Mouse (Mus musculus) heart, adult 2 months (tissue): ENCODE results near the gene Vps37b. TPM values are rescaled to one million over a fixed set of nuclear protein-coding genes. Genes with fewer than 3 reads are reported as not detected.

ENCODE experiments used
- DNase-seq, 2 experiments: peaks; one replicate each; pipeline ENCODE4 v3.0.0; 2021
- H3K27ac ChIP-seq: fragments of 200-600 bp; 2 replicates; pipeline ENCODE4 v1.8.1; 2022
- H3K27me3 ChIP-seq: fragments of 200-500 bp; 2 replicates; pipeline ENCODE4 v1.6.1; 2012; ENCODE audit warnings: mild to moderate bottlenecking, low read length, inconsistent platforms, mixed read lengths; ENCODE audit not compliant: control insufficient read depth, insufficient read depth
- H3K36me3 ChIP-seq: fragments of 200-500 bp; 2 replicates; pipeline ENCODE4 v1.6.1; 2012; ENCODE audit warnings: low read length, inconsistent platforms; ENCODE audit not compliant: control insufficient read depth, insufficient read depth
- H3K4me1 ChIP-seq: fragments of 200-500 bp; 2 replicates; pipeline ENCODE4 v1.6.1; 2011; ENCODE audit warnings: low read length; ENCODE audit not compliant: control insufficient read depth, insufficient read depth
- H3K4me3 ChIP-seq: fragments of 200-600 bp; 2 replicates; pipeline ENCODE4 v1.8.1; 2022
- H3K79me2 ChIP-seq: fragments of 200-500 bp; replicated peaks from 2 replicates; pipeline ENCODE4 v1.6.1; 2012; ENCODE audit warnings: mild to moderate bottlenecking, inconsistent platforms, low read length, moderate library complexity, mixed read lengths; ENCODE audit not compliant: control insufficient read depth, insufficient read depth
- H3K9ac ChIP-seq: fragments of 200-500 bp; 2 replicates; pipeline ENCODE4 v1.6.1; 2012; ENCODE audit warnings: low read depth, mild to moderate bottlenecking, control low read depth, inconsistent platforms, low read length, mixed read lengths
- CTCF ChIP-seq: fragments of 200-600 bp; IDR thresholded peaks from 2 replicates; pipeline ENCODE4 v1.8.1; 2022; ENCODE audit warnings: antibody characterized with exemption, mild to moderate bottlenecking, moderate library complexity
- EP300 ChIP-seq: fragments of 200-500 bp; IDR thresholded peaks from 2 replicates; pipeline ENCODE4 v1.6.1; 2011; ENCODE audit warnings: low read depth, low read length, control low read depth; ENCODE audit not compliant: insufficient read depth
- POLR2A ChIP-seq: fragments of 200-500 bp; IDR thresholded peaks from 2 replicates; pipeline ENCODE4 v1.6.1; 2011; ENCODE audit warnings: mild to moderate bottlenecking, low read depth, low read length, control low read depth; ENCODE audit not compliant: insufficient read depth
- WGBS: fragments of 180-500 bp; shearing (Covaris S2); methylation state at CpG from one replicate; pipeline ENCODE4 v1.1.7; 2018; 5-methylcytosine and 5-hydroxymethylcytosine counted together
- intact Hi-C: fragments of 180-260 bp; cut with DNase I; formaldehyde crosslinking; loops from one replicate; pipeline ENCODE4 v1.15.1; 2025
- long read RNA-seq: library from polyadenylated mRNA; stranded (forward); transcript quantifications from one replicate; pipeline ENCODE4 v2.0.0, GENCODE M21; 2021
- polyA plus RNA-seq: library from polyadenylated mRNA; depleted of rRNA; stranded (reverse); fragments of >200 nt; gene quantifications from 2 replicates; pipeline ENCODE4 v1.2.3, GENCODE M21; 2012; rRNA removed
- total RNA-seq, 2 experiments: library from RNA; stranded (reverse); gene quantifications; 2 replicates each; pipeline ENCODE4 v1.2.3; 2021

Gene Vps37b
- total RNA-seq (10 to 100 TPM; 16.0 to 16.7 TPM), polyA plus RNA-seq (22.7 and 29.4 TPM in 2 replicates)
- long read RNA-seq, transcript Vps37b-201 (4 exons, 2,522 nt) = major isoform, 33 of 60 reads
- long read RNA-seq, partial matches to known transcripts = 1 of 60 reads
- long read RNA-seq, other reads (novel, unspliced or antisense) = 26 of 60 reads

DNA sequence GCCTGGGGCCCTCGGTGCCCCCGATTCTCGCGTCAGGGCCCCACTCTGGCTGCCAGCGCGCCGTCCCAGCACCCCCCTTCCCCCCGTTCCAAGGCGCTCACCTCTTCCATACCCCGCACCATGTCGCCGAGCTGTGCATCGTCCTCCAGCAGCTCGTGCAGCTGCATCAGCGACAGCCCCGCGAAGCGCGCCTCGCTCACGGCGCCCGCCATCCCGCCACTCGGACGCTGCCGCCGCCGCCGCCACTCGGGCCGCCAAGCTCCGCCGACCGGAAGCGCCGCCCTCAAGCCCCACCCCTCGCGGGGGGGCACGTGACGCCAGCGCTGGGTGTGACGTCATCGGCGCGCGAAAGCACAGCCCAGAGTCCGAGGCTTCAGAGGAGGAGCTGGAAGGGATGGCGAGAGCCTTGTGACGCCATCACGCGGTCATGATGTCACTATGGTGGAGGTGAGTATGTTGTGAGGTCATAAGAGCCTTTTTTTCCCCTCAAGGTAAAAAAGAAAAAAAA, at the start of gene Vps37b:
Gene Vps37b, minus strand, starts transcription at position 270 of the 508 bp plus-strand sequence.
- Histone ChIP-seq H3K9ac (peak within 1 kb of the TSS; percentile 87), H3K79me2 (no peaks in the 10 kb centered on the region), H3K4me1 (peaks cover 24% of the 10 kb centered on the region), H3K36me3 (peaks cover 2% of the 10 kb centered on the region; the same call in 1 of the 2 replicates), H3K27ac (peak within 1 kb of the TSS; percentile 94), H3K4me3 (peak within 1 kb of the TSS; percentile 83), H3K27me3 (no peaks in the 10 kb centered on the region)
- TF ChIP-seq CTCF = no peak
- TF ChIP-seq POLR2A = peak; percentile 82
- WGBS = under 1% methylated on average over 49 of the region's 52 CpGs
- peak; percentile 92 to 96 for DNase-seq
- intact Hi-C loops = no loop called here

DNA sequence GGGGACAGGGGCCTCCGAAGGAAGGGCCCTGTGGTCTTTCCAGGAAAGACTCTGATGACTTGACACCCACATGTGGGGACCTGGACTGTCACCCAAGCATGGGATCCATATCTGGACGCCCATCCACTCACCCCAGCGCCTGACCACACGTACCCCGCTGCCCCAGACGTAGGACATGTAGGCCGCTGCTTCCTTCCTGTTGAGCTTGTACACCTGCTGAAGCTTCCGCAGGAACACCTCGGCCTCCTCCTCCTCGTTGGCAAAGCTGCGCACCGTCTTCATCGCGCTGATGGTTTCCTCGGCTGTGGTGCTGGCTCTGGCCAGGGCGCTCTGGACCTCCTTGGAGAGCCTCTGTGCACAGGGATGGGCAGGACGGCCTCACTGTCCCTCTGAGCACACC, 47.8 kb upstream of the Vps37b start:
- Histone ChIP-seq H3K9ac (no peak overlapping the region), H3K27me3 (no peaks in the 10 kb centered on the region), H3K27ac (no peak overlapping the region), H3K4me3 (no peak overlapping the region), H3K4me1 (peaks cover 3% of the 10 kb centered on the region; the same call in 1 of the 2 replicates), H3K36me3 (no peaks in the 10 kb centered on the region), H3K79me2 (no peaks in the 10 kb centered on the region)
- no peak for DNase-seq
- intact Hi-C loops = loop anchor here (5.0 kb wide), 2 partner anchors 33 to 43 kb away; no protein-coding TSS in a partner anchor
- TF ChIP-seq POLR2A = no peak
- no peak for TF ChIP-seq EP300
- no peak for TF ChIP-seq CTCF
- 87% methylated on average over 17 of the region's 17 CpGs for WGBS

DNA sequence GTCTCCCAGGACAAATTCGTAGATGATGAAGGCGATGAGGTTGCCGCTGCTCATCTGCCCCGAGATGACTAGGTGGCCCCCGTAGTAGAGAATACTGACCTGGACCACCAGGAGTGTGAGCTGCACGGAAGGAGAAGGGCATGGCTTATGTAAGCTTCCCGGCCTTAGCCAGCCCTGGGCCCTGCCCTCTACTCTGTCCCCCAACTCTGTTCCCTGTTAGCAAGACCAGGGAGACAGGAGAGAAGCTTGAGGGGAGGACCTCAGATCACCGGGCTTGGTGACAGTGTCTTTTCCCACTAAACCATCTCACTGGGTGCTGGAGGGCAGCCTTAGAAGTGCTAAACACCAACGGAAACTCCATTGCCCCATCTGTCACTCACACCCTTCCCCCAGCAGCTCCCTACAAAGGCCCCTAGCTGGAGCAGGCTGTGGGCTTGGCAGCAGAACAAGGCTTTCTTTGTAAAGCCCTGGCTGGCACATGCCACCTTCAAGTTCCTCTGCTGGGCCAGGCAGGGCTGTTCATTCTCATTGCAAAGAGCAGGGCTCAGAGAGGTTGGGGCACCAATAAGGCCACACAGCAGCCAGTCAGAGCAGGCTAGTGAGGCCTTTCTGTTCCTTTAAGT, 46.8 kb upstream of the Vps37b start:
- Histone ChIP-seq H3K79me2 (no peaks in the 10 kb centered on the region), H3K4me1 (peaks cover 3% of the 10 kb centered on the region; the same call in 1 of the 2 replicates), H3K9ac (no peak overlapping the region), H3K36me3 (no peaks in the 10 kb centered on the region), H3K27me3 (no peaks in the 10 kb centered on the region), H3K27ac (no peak overlapping the region), H3K4me3 (no peak overlapping the region)
- TF ChIP-seq EP300 (no peak), POLR2A (no peak), CTCF (no peak)
- no peak for DNase-seq
- 76% methylated on average over 9 of the region's 9 CpGs for WGBS
- intact Hi-C loops = loop anchor here (5.0 kb wide), 1 partner anchor 42 kb away; no protein-coding TSS in a partner anchor

DNA sequence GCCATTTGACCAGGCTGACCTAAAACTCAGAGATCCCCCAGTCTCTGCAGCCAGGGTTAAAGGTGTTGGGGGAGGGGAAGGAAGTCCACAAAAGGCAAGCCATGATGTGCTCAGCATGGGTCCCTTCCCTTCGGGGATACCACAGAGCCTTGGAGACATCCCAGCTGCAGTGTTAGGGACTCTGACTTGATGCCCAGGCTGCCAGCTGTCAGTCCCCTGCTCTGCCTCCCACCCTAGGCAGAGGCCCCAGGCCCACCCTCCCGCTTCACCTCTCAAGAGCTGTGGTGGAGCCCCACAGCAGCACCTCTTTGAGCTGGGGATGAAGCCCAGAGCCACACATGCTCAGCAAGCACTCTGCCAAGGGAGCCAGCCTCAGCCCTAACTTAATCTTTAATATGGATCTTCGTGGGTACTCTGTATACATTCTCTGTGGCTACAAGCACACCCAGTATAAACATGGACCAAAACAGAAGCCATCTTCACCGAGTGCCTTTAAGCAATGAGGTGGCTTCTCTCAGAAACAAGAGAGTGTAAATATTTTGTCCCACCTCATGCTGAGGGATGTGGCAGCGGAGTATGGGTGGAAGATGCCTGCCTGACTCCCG, 45.9 kb upstream of the Vps37b start:
- intact Hi-C loops = loop anchor here (5.0 kb wide), 1 partner anchor 41 kb away; no protein-coding TSS in a partner anchor
- WGBS = 81% methylated on average over 6 of the region's 6 CpGs

DNA sequence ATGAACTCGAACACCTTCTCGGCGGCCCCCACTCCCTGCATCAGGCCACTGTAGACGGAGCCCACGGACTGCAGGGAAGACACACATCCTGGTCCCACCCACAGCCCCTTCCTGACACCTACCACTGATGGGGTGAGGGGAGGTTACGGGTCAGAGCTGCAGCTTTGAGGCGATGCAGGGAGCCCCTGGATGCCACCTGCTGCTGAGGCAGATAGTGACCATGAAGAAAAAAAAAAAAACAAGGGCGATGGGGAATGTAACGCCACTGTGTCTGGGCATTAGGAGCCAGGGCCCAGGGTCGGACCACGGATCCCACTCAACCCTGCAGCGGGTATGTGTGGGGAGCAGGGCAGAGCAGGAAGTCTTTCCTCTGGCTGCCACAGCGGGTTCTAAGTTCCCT, 45.2 kb upstream of the Vps37b start:
- Histone ChIP-seq H3K9ac (no peak overlapping the region), H3K27ac (no peak overlapping the region), H3K4me1 (peaks cover 4% of the 10 kb centered on the region), H3K79me2 (no peaks in the 10 kb centered on the region), H3K27me3 (no peaks in the 10 kb centered on the region), H3K36me3 (no peaks in the 10 kb centered on the region), H3K4me3 (no peak overlapping the region)
- DNase-seq = no peak
- TF ChIP-seq POLR2A (no peak), CTCF (no peak), EP300 (no peak)
- intact Hi-C loops = loop anchor here (5.0 kb wide), 1 partner anchor 40 kb away; no protein-coding TSS in a partner anchor
- WGBS = 77% methylated on average over 13 of the region's 13 CpGs

More for the DNA sequence above, 45.9 kb upstream of the Vps37b start:
- Histone ChIP-seq H3K4me3 (no peak overlapping the region), H3K27ac (no peak overlapping the region), H3K4me1 (peaks cover 4% of the 10 kb centered on the region), H3K27me3 (no peaks in the 10 kb centered on the region), H3K9ac (no peak overlapping the region), H3K36me3 (no peaks in the 10 kb centered on the region), H3K79me2 (no peaks in the 10 kb centered on the region)
- no peak for DNase-seq
- TF ChIP-seq POLR2A (no peak), CTCF (no peak), EP300 (no peak)
